Mouse (Mus musculus) myocyte (in vitro differentiated cells): ENCODE measurements around the gene Ttll1.

Experiments used
- CEBPB ChIP-seq: IDR thresholded peaks from 2 replicates; pipeline ENCODE4 v1.6.1; 2011; ENCODE audit warnings: mild to moderate bottlenecking, moderate library complexity; ENCODE audit not compliant: poor library complexity, insufficient read depth, severe bottlenecking
- POLR2A ChIP-seq: IDR thresholded peaks from one replicate; pipeline ENCODE4 v1.6.1; 2011; ENCODE audit warnings: low read depth, mild to moderate bottlenecking, control low read depth, moderate library complexity; ENCODE audit not compliant: insufficient read length
- POLR2AphosphoS2 ChIP-seq: IDR thresholded peaks from one replicate; pipeline ENCODE4 v1.6.1; 2011; ENCODE audit warnings: low read depth, control low read depth; ENCODE audit not compliant: insufficient read length
- TCF12 ChIP-seq: IDR thresholded peaks from one replicate; pipeline ENCODE4 v1.6.1; 2011; ENCODE audit warnings: mild to moderate bottlenecking, control low read depth; ENCODE audit not compliant: poor library complexity, insufficient read depth, severe bottlenecking

GRCm38 (mm10) chr15:83466331-83466730, 44.4 kb downstream of the Ttll1 start:
- TF ChIP-seq POLR2A (no peak), TCF12 (no peak), CEBPB (no peak), POLR2AphosphoS2 (no peak)
